Mouse (Mus musculus) liver, embryonic 15.5 days (tissue): ENCODE measurements at regions not wholly inside any gene's neighbourhood (a gene's known extent, or its start where the extent isn't known, plus 50 kb on each side); places are given as distances from the start of the nearest gene placed in this dataset.
A peak's percentile ranks its signal among the peaks of the same experiment; 100 is the strongest.
"Not testable (repeated sequence)": the region's sequence is repeated elsewhere in the genome, so short reads cannot be mapped to it uniquely, and the experiment has no call there.

Experiments used
- ATAC-seq: fragments of 200-750 bp; cut with Nextera tagmentation; 2 replicates; pipeline ENCODE4 v1.8.0; 2017; ENCODE audit warnings: moderate number of reproducible peaks, mild to moderate bottlenecking, moderate library complexity; ENCODE audit not compliant: insufficient read depth
- H3K27ac ChIP-seq: fragments of 300-500 bp; sonication (generic); replicated peaks from 2 replicates; pipeline ENCODE4 v1.5.1; 2015; ENCODE audit warnings: mild to moderate bottlenecking, inconsistent platforms
- H3K27me3 ChIP-seq: fragments of 300-500 bp; sonication (generic); 2 replicates; pipeline ENCODE4 v1.6.1; 2015; ENCODE audit warnings: mild to moderate bottlenecking, inconsistent platforms
- H3K36me3 ChIP-seq: fragments of 300-500 bp; sonication (generic); replicated peaks from 2 replicates; pipeline ENCODE4 v1.6.1; 2015; ENCODE audit warnings: moderate library complexity, mild to moderate bottlenecking, inconsistent platforms
- H3K4me1 ChIP-seq: fragments of 300-500 bp; sonication (generic); replicated peaks from 2 replicates; pipeline ENCODE4 v1.6.1; 2015; ENCODE audit warnings: inconsistent platforms
- H3K4me2 ChIP-seq: fragments of 300-500 bp; sonication (generic); 2 replicates; pipeline ENCODE4 v1.6.1; 2015; ENCODE audit warnings: moderate library complexity, mild to moderate bottlenecking, inconsistent platforms
- H3K4me3 ChIP-seq: fragments of 300-500 bp; sonication (generic); replicated peaks from 2 replicates; pipeline ENCODE4 v1.5.1; 2015; ENCODE audit warnings: mild to moderate bottlenecking, inconsistent platforms
- H3K9ac ChIP-seq: fragments of 300-500 bp; sonication (generic); 2 replicates; pipeline ENCODE4 v1.6.1; 2015; ENCODE audit warnings: moderate library complexity, mild to moderate bottlenecking, inconsistent platforms
- H3K9me3 ChIP-seq: fragments of 300-500 bp; sonication (generic); replicated peaks from 2 replicates; pipeline ENCODE4 v1.6.1; 2016; ENCODE audit warnings: inconsistent platforms
- WGBS: fragments of 180-500 bp; shearing (Covaris S2); methylation state at CpG from one replicate; pipeline ENCODE4 v1.1.7; 2015; ENCODE audit warnings: mixed read lengths; ENCODE audit not compliant: insufficient replicate concordance; 5-methylcytosine and 5-hydroxymethylcytosine counted together

- Histone ChIP-seq H3K9ac (no peak overlapping the region; the same call in 1 of the 2 replicates), H3K27ac (no peak overlapping the region), H3K4me3 (no peak overlapping the region), H3K27me3 (no peaks in the 10 kb centered on the region), H3K36me3 (no peaks in the 10 kb centered on the region), H3K4me2 (peak overlapping the region; percentile 23), H3K9me3 (no peaks in the 10 kb centered on the region), H3K4me1 (no peaks in the 10 kb centered on the region)
- WGBS: 3% methylated on average over 14 of the region's 14 CpGs
- peak; percentile 38; the same call in 1 of the 2 replicates for ATAC-seq
These were observed 149.6 kb upstream of the Rtl1 start for GRCm38 (mm10) chr12:109749711-109750243.

- ATAC-seq: no peak
- no peak overlapping the region for H3K4me2 ChIP-seq
These were observed 154.9 kb upstream of the Rtl1 start for GRCm38 (mm10) chr12:109754986-109755385.

GRCm38 (mm10) chr12:109764293-109764692 is 164.2 kb upstream of the Rtl1 start:
- H3K4me3 ChIP-seq: no peak overlapping the region
- no peak overlapping the region for H3K27ac ChIP-seq
- no peak overlapping the region for H3K4me2 ChIP-seq
- no peaks in the 10 kb centered on the region for H3K27me3 ChIP-seq
- ATAC-seq: no peak
- 50% methylated on average over 4 of the region's 4 CpGs for WGBS
- H3K9me3 ChIP-seq: no peaks in the 10 kb centered on the region
- H3K36me3 ChIP-seq: no peaks in the 10 kb centered on the region
- no peak overlapping the region for H3K9ac ChIP-seq
- H3K4me1 ChIP-seq: no peaks in the 10 kb centered on the region

More at GRCm38 (mm10) chr12:109754986-109755385, 154.9 kb upstream of the Rtl1 start:
- Histone ChIP-seq H3K27ac (no peak overlapping the region), H3K4me1 (no peaks in the 10 kb centered on the region), H3K4me3 (no peak overlapping the region), H3K27me3 (no peaks in the 10 kb centered on the region), H3K9ac (no peak overlapping the region), H3K36me3 (no peaks in the 10 kb centered on the region), H3K9me3 (no peaks in the 10 kb centered on the region)
- 68% methylated on average over 7 of the region's 7 CpGs for WGBS

GRCm38 (mm10) chr12:109766602-109767001 is 166.5 kb upstream of the Rtl1 start:
- not testable (repeated sequence) for H3K27ac ChIP-seq, H3K9ac ChIP-seq, H3K36me3 ChIP-seq, H3K9me3 ChIP-seq, H3K4me3 ChIP-seq, ATAC-seq, H3K4me1 ChIP-seq, H3K4me2 ChIP-seq, H3K27me3 ChIP-seq
- 68% methylated on average over 5 of the region's 5 CpGs for WGBS

- Histone ChIP-seq H3K4me1 (no peaks in the 10 kb centered on the region), H3K36me3 (no peaks in the 10 kb centered on the region), H3K4me3 (no peak overlapping the region), H3K27me3 (no peaks in the 10 kb centered on the region), H3K4me2 (no peak overlapping the region), H3K9me3 (no peaks in the 10 kb centered on the region), H3K9ac (no peak overlapping the region), H3K27ac (no peak overlapping the region)
- WGBS: 39% methylated on average over 2 of the region's 2 CpGs
- ATAC-seq: no peak
These were observed 172.4 kb upstream of the Rtl1 start for GRCm38 (mm10) chr12:109772543-109772942.

DNA sequence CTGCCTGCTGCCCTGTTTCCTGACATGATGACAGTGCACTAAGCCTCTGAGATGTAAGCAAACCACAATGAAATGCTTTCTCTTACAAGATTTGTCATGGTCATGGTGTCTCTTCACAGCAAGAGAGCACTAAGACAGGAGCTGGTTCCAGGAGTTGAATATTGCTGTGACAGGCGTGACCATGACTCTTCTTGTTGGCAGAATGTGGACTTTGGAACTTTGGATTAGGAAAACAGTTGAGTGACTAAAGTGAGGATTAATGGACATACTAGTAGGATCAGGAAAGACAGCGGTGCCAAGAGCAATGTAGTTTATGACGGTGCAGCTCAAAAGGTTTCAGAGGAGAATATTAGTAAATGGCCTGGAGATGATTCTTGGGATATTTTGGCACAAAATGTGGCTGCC is 173.8 kb upstream of the Rtl1 start:
- Histone ChIP-seq H3K9ac (no peak overlapping the region), H3K4me1 (no peaks in the 10 kb centered on the region), H3K4me3 (no peak overlapping the region), H3K4me2 (no peak overlapping the region), H3K27ac (no peak overlapping the region), H3K27me3 (no peaks in the 10 kb centered on the region), H3K9me3 (no peaks in the 10 kb centered on the region), H3K36me3 (no peaks in the 10 kb centered on the region)
- no peak for ATAC-seq
- 57% methylated on average over 3 of the region's 3 CpGs for WGBS

DNA sequence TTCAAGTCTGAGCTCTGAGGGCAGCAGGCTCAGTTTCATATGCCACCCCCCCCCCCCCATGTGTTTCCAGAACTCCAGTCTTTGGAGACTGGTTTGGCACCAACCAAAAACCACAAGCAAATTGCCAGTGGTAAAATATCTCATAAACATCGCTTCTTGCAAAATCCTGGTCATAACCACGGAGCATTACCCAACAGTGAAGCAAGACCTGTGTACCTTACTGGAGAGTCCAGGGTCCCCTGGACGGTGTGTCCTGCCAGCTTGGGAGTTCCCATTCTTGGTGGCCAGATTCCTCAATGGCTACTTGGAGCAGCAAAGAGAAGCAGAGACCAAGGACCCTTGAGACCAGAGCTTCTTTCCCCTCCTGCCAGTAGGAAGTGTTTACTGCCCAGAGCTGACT is 198.7 kb upstream of the Rtl1 start:
- WGBS: 35% methylated on average over 3 of the region's 3 CpGs
- no peak overlapping the region for H3K4me2 ChIP-seq
- no peaks in the 10 kb centered on the region for H3K27me3 ChIP-seq
- no peaks in the 10 kb centered on the region for H3K9me3 ChIP-seq
- H3K27ac ChIP-seq: no peak overlapping the region
- no peaks in the 10 kb centered on the region for H3K36me3 ChIP-seq
- H3K9ac ChIP-seq: no peak overlapping the region
- no peak overlapping the region for H3K4me3 ChIP-seq
- ATAC-seq: no peak
- no peaks in the 10 kb centered on the region for H3K4me1 ChIP-seq

- H3K4me2 ChIP-seq: no peak overlapping the region
- no peak overlapping the region for H3K27ac ChIP-seq
- H3K4me3 ChIP-seq: no peak overlapping the region
- no peaks in the 10 kb centered on the region for H3K36me3 ChIP-seq
- ATAC-seq: no peak
- no peak overlapping the region for H3K9ac ChIP-seq
- no peaks in the 10 kb centered on the region for H3K27me3 ChIP-seq
- WGBS: 62% methylated on average over 1 of the region's 1 CpGs
- H3K9me3 ChIP-seq: no peaks in the 10 kb centered on the region
- H3K4me1 ChIP-seq: no peaks in the 10 kb centered on the region
These were observed 199.3 kb upstream of the Rtl1 start for GRCm38 (mm10) chr12:109799395-109799794.

- Histone ChIP-seq H3K9me3 (no peaks in the 10 kb centered on the region), H3K27me3 (no peaks in the 10 kb centered on the region), H3K9ac (no peak overlapping the region), H3K4me2 (no peak overlapping the region), H3K4me3 (no peak overlapping the region), H3K27ac (no peak overlapping the region), H3K4me1 (no peaks in the 10 kb centered on the region), H3K36me3 (no peaks in the 10 kb centered on the region)
- WGBS: 70% methylated on average over 10 of the region's 10 CpGs
- ATAC-seq: no peak
These were observed 227.2 kb upstream of the Rtl1 start for GRCm38 (mm10) chr12:109827241-109827915.

GRCm38 (mm10) chr12:109830303-109831020 is 230.3 kb upstream of the Rtl1 start:
- no peak overlapping the region for H3K4me3 ChIP-seq
- H3K27me3 ChIP-seq: no peaks in the 10 kb centered on the region
- no peak for ATAC-seq
- H3K4me1 ChIP-seq: no peaks in the 10 kb centered on the region
- no peak overlapping the region for H3K27ac ChIP-seq
- no peak overlapping the region for H3K4me2 ChIP-seq
- no peak overlapping the region for H3K9ac ChIP-seq
- H3K9me3 ChIP-seq: no peaks in the 10 kb centered on the region
- no peaks in the 10 kb centered on the region for H3K36me3 ChIP-seq
- 39% methylated on average over 16 of the region's 16 CpGs for WGBS

DNA sequence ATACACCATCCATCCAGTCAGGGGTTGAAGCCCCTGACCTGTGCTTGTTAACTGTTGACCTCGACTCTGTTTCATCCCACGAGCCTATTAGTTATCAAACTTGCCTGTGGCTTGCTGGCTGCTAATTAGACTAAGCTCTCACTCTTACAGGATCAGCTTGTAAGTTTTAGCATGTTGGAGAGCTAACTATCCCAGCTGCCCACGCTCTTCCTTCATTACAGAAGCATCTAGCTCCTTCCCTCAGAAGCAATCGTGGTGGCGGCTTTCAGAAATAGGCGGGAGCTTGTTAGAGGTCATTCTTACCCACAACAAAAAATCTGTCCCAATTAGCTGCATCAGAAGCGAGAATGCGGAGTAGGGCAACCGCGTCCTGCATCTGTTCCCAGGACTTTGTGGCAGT is 232.8 kb upstream of the Rtl1 start:
- Histone ChIP-seq H3K27me3 (no peaks in the 10 kb centered on the region), H3K4me2 (no peak overlapping the region), H3K36me3 (no peaks in the 10 kb centered on the region), H3K27ac (no peak overlapping the region), H3K4me3 (no peak overlapping the region), H3K9ac (no peak overlapping the region), H3K9me3 (no peaks in the 10 kb centered on the region), H3K4me1 (no peaks in the 10 kb centered on the region)
- ATAC-seq: no peak
- WGBS: 66% methylated on average over 10 of the region's 10 CpGs
